Mouse (Mus musculus) lung, adult 2 months (tissue): ENCODE results near the gene Slc6a1.

Experiments
- CTCF ChIP-seq: fragments of 200-500 bp; IDR thresholded peaks from 2 replicates; pipeline ENCODE4 v1.5.1; 2011; ENCODE audit warnings: mild to moderate bottlenecking, low read length, control low read depth; ENCODE audit not compliant: insufficient read depth
- POLR2A ChIP-seq: fragments of 200-500 bp; IDR thresholded peaks from 2 replicates; pipeline ENCODE4 v1.6.1; 2011; ENCODE audit warnings: low read depth, mild to moderate bottlenecking, control low read depth, low read length, borderline replicate concordance; ENCODE audit errors: extremely low read depth

DNA sequence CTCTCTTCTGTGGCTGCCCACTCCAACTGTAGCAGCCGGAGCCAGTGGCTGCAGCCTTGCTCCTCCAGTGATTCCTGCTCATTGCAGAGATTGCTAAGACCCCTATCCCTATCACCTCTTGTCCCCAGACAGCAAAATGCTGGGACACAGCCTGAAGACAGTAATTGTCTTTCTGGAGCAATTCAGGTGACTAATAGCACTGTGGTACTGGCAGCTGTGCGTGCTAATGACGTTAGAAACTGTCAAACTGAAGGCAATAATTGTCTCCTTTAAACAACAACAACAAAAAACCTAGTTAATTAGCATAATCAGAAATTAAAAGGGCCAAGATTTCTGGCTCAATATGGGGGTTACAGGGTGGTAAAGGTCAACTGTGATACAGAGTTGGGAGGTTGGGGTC is 18.4 kb upstream of the Slc6a1 start:
- TF ChIP-seq POLR2A (no peak), CTCF (no peak)
